Mouse (Mus musculus) thymus, adult 2 months (tissue): ENCODE results near the gene Arl11. TPM values are rescaled to one million over a fixed set of nuclear protein-coding genes. Genes with fewer than 3 reads are reported as not detected.

Source experiments
- DNase-seq: peaks from one replicate; pipeline ENCODE4 v3.0.0; 2021
- H3K27ac ChIP-seq: fragments of 200-500 bp; 2 replicates; pipeline ENCODE4 v1.5.1; 2012; ENCODE audit warnings: low read length, control low read depth; ENCODE audit not compliant: control insufficient read depth, insufficient read depth
- H3K27me3 ChIP-seq: fragments of 200-500 bp; 2 replicates; pipeline ENCODE4 v1.6.1; 2012; ENCODE audit warnings: mild to moderate bottlenecking, low read length, moderate library complexity, mixed read lengths; ENCODE audit not compliant: control insufficient read depth, insufficient read depth
- H3K36me3 ChIP-seq: fragments of 200-500 bp; 2 replicates; pipeline ENCODE4 v1.6.1; 2012; ENCODE audit warnings: mild to moderate bottlenecking, low read length, moderate library complexity; ENCODE audit not compliant: control insufficient read depth, insufficient read depth
- H3K4me1 ChIP-seq: fragments of 200-500 bp; replicated peaks from 2 replicates; pipeline ENCODE4 v1.6.1; 2012; ENCODE audit warnings: low read length; ENCODE audit not compliant: control insufficient read depth, insufficient read depth
- H3K4me3 ChIP-seq: fragments of 200-500 bp; 2 replicates; pipeline ENCODE4 v1.5.1; 2012; ENCODE audit warnings: mild to moderate bottlenecking, low read length, control low read depth, moderate library complexity; ENCODE audit not compliant: control insufficient read depth, insufficient read depth
- CTCF ChIP-seq: fragments of 200-500 bp; IDR thresholded peaks from 2 replicates; pipeline ENCODE4 v1.5.1; 2012; ENCODE audit warnings: mild to moderate bottlenecking, control low read depth, low read length, moderate library complexity, borderline replicate concordance; ENCODE audit not compliant: control insufficient read depth, poor library complexity, insufficient read depth; ENCODE audit errors: extremely low read depth
- POLR2A ChIP-seq: fragments of 200-500 bp; IDR thresholded peaks from 2 replicates; pipeline ENCODE4 v1.6.1; 2012; ENCODE audit warnings: mild to moderate bottlenecking, low read length, control low read depth, moderate library complexity; ENCODE audit not compliant: control insufficient read depth, poor library complexity, insufficient read depth; ENCODE audit errors: extremely low read depth
- WGBS: fragments of 180-500 bp; shearing (Covaris S2); methylation state at CpG from one replicate; pipeline ENCODE4 v1.1.7; 2018; 5-methylcytosine and 5-hydroxymethylcytosine counted together
- polyA plus RNA-seq: library from polyadenylated mRNA; depleted of rRNA; stranded (reverse); fragments of >200 nt; gene quantifications from 2 replicates; pipeline ENCODE4 v1.2.3, GENCODE M21; 2012; rRNA removed

The Arl11 gene
- polyA plus RNA-seq, 1 experiment = 3.4 TPM

- no peak overlapping the region for H3K27ac ChIP-seq
- H3K36me3 ChIP-seq = no peaks in the 10 kb centered on the region
Measured at GRCm38 (mm10) chr14:61349876-61350275, 40.3 kb downstream of the Arl11 start.

GRCm38 (mm10) chr14:61350808-61351207 is 41.3 kb downstream of the Arl11 start:
- no peak for DNase-seq
- Histone ChIP-seq H3K4me3 (no peak overlapping the region), H3K36me3 (no peaks in the 10 kb centered on the region), H3K27me3 (no peaks in the 10 kb centered on the region), H3K27ac (no peak overlapping the region), H3K4me1 (no peaks in the 10 kb centered on the region)
- no peak for TF ChIP-seq CTCF
- TF ChIP-seq POLR2A = no peak
- WGBS = 92% methylated on average over 6 of the region's 6 CpGs

More at GRCm38 (mm10) chr14:61349876-61350275, 40.3 kb downstream of the Arl11 start:
- TF ChIP-seq POLR2A (no peak), CTCF (no peak)
- Histone ChIP-seq H3K27me3 (no peaks in the 10 kb centered on the region), H3K4me1 (no peaks in the 10 kb centered on the region), H3K4me3 (no peak overlapping the region)
- no peak for DNase-seq
- 85% methylated on average over 4 of the region's 4 CpGs for WGBS

- H3K27ac ChIP-seq = no peak overlapping the region
- 58% methylated on average over 10 of the region's 10 CpGs for WGBS
- TF ChIP-seq POLR2A = no peak
- no peak for TF ChIP-seq CTCF
- H3K27me3 ChIP-seq = no peaks in the 10 kb centered on the region
- H3K4me3 ChIP-seq = no peak overlapping the region
- H3K4me1 ChIP-seq = 0 out of 2 replicates have a peak, but pooled peaks cover 3% of the 10 kb centered on the region
- no peak for DNase-seq
- H3K36me3 ChIP-seq = no peaks in the 10 kb centered on the region
Measured at GRCm38 (mm10) chr14:61354251-61355235, 45.0 kb downstream of the Arl11 start.

GRCm38 (mm10) chr14:61360131-61360980 is 50.8 kb downstream of the Arl11 start, which contains the start of gene Ebpl:
Gene Ebpl (minus strand): TSS chr14:61360439.
- peak; percentile 89 for DNase-seq

GRCm38 (mm10) chr14:61360981-61361511 is 51.5 kb downstream of the Arl11 start:
- DNase-seq = no peak
- H3K36me3 ChIP-seq = no peaks in the 10 kb centered on the region
- 68% methylated on average over 3 of the region's 3 CpGs for WGBS
- TF ChIP-seq POLR2A = no peak
- TF ChIP-seq CTCF = no peak
- H3K4me1 ChIP-seq = peaks cover 6% of the 10 kb centered on the region
- no peaks in the 10 kb centered on the region for H3K27me3 ChIP-seq
- H3K27ac ChIP-seq = no peak overlapping the region
- no peak overlapping the region for H3K4me3 ChIP-seq

More at GRCm38 (mm10) chr14:61360131-61360980, 50.8 kb downstream of the Arl11 start, which contains the start of gene Ebpl:
- H3K27ac ChIP-seq = no peak within 1 kb of the TSS
- peak; percentile 56; the same call in 1 of the 2 replicates for TF ChIP-seq CTCF
- peak; percentile 58; the same call in 1 of the 2 replicates for TF ChIP-seq POLR2A
- peaks cover 6% of the 10 kb centered on the region for H3K4me1 ChIP-seq
- H3K36me3 ChIP-seq = no peaks in the 10 kb centered on the region
- peak within 1 kb of the TSS; percentile 67 for H3K4me3 ChIP-seq
- H3K27me3 ChIP-seq = no peaks in the 10 kb centered on the region
- WGBS = 3% methylated on average over 40 of the region's 40 CpGs

Other genes starting within 250 kb of the Arl11 start
- gene Sacs, start 171.3 kb upstream of the Arl11 start, polyA plus RNA-seq = 2.9 and 3.4 TPM in 2 replicates
- gene Sgcg, start 51.3 kb upstream of the Arl11 start, polyA plus RNA-seq = 0.33 and 3.3 TPM in 2 replicates
- gene Ebpl, start 50.7 kb downstream of the Arl11 start, polyA plus RNA-seq = 1.6 and 2.0 TPM in 2 replicates
- 14.4 TPM in 2 replicates for gene Kpna3, start 130.1 kb downstream of the Arl11 start, polyA plus RNA-seq
- gene Spryd7, start 247.1 kb downstream of the Arl11 start, polyA plus RNA-seq = 7.0 and 8.7 TPM in 2 replicates